Mouse (Mus musculus) brain, embryonic 18.5 days (tissue): ENCODE data around the gene Gm17428.
"Not testable (repeated sequence)": the region's sequence is repeated elsewhere in the genome, so short reads cannot be mapped to it uniquely, and the experiment has no call there.

Experiments
- DNase-seq: peaks from one replicate; pipeline ENCODE4 v3.0.0-alpha.2; 2012; ENCODE audit warnings: low read depth, low spot score

Gm17428 gene

GRCm38 (mm10) chr14:54988882-54989281, 12.1 kb downstream of the Gm17428 start:
- DNase-seq: no peak

- DNase-seq: no peak
Observed at GRCm38 (mm10) chr14:54989886-54990441, 13.2 kb downstream of the Gm17428 start.

- DNase-seq: no peak
Observed at GRCm38 (mm10) chr14:54992196-54992595, 15.5 kb downstream of the Gm17428 start.

- DNase-seq: no peak
Observed at GRCm38 (mm10) chr14:54993636-54994035, 16.9 kb downstream of the Gm17428 start.

GRCm38 (mm10) chr14:54994136-54994868, 17.6 kb downstream of the Gm17428 start, which contains the start of gene Myh7:
TSS of gene Myh7 (minus strand) at chr14:54994626.
- DNase-seq: no peak

GRCm38 (mm10) chr14:54994869-54995186, 18.1 kb downstream of the Gm17428 start:
- no peak for DNase-seq

GRCm38 (mm10) chr14:54995457-54996138, 18.9 kb downstream of the Gm17428 start:
- peak; percentile 82 for DNase-seq

- no peak for DNase-seq
Observed at GRCm38 (mm10) chr14:54996793-54997192, 20.1 kb downstream of the Gm17428 start.

- DNase-seq: no peak
Observed at GRCm38 (mm10) chr14:54997297-54997696, 20.6 kb downstream of the Gm17428 start.

- no peak for DNase-seq
Observed at GRCm38 (mm10) chr14:54998680-54999079, 21.9 kb downstream of the Gm17428 start.

- DNase-seq: not testable (repeated sequence)
Observed at GRCm38 (mm10) chr14:54999868-55000267, 23.1 kb downstream of the Gm17428 start.

- no peak for DNase-seq
Observed at GRCm38 (mm10) chr14:55000814-55001213, 24.1 kb downstream of the Gm17428 start.

- no peak for DNase-seq
Observed at GRCm38 (mm10) chr14:55001446-55001845, 24.7 kb downstream of the Gm17428 start.

- DNase-seq: no peak
Observed at GRCm38 (mm10) chr14:55001938-55002686, 25.4 kb downstream of the Gm17428 start.

- DNase-seq: no peak
Observed at GRCm38 (mm10) chr14:55002687-55003120, 26.0 kb downstream of the Gm17428 start.

GRCm38 (mm10) chr14:55003878-55004855, 27.4 kb downstream of the Gm17428 start:
- no peak for DNase-seq

- no peak for DNase-seq
Observed at GRCm38 (mm10) chr14:55005506-55005905, 28.8 kb downstream of the Gm17428 start.

- DNase-seq: no peak
Observed at GRCm38 (mm10) chr14:55005967-55006366, 29.2 kb downstream of the Gm17428 start.

GRCm38 (mm10) chr14:55006541-55006940, 29.8 kb downstream of the Gm17428 start:
- DNase-seq: no peak

GRCm38 (mm10) chr14:55007120-55007908, 30.6 kb downstream of the Gm17428 start:
- DNase-seq: no peak
